Mouse (Mus musculus) layer of hippocampus, adult 9-10 months (tissue): ENCODE measurements around the gene Fndc10.
"Not testable (repeated sequence)": the region's sequence is repeated elsewhere in the genome, so short reads cannot be mapped to it uniquely, and the experiment has no call there.

Experiments used
- DNase-seq: peaks from one replicate; pipeline ENCODE4 v3.0.0; 2022; ENCODE audit warnings: low spot score

Fndc10 gene

DNA sequence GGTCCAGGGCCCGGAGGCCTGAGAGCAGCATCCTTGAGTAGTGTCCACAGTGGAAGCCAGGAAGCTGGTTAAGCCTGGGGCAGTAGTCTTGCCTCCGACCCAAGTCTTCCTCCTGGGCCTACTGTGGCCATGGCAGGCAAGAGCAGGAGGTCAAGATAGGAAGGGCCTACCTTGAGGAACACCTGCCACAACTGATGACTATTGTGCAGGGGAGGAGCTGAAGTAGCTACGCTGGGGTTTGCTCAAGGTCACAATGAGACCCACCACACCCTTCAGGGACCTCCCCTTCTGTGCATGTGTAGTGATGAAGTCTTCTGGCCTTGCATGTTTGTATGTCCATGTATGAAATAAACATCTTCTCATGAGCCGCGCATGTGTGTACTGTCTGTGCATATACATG, 41.6 kb downstream of the Fndc10 start:
- no peak for DNase-seq

DNA sequence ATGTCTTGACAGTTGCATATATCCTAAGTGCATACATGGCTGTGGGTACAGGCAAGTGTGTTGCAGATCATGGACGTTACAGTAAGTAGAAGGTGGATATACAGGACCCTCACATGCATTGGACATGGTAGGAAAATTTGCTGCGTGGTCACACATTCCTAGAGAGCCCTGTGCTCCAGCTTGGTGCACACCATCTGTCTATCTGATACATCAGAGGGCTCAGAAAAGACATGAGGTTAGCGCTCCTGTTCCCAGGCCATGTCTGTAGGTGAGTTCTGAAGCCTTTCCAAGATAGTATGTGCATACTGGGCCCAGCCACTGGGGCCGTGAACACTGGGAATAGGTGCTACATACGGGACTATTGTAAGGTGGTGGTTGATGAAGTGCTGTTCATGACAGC, 42.3 kb downstream of the Fndc10 start:
- DNase-seq = no peak

DNA sequence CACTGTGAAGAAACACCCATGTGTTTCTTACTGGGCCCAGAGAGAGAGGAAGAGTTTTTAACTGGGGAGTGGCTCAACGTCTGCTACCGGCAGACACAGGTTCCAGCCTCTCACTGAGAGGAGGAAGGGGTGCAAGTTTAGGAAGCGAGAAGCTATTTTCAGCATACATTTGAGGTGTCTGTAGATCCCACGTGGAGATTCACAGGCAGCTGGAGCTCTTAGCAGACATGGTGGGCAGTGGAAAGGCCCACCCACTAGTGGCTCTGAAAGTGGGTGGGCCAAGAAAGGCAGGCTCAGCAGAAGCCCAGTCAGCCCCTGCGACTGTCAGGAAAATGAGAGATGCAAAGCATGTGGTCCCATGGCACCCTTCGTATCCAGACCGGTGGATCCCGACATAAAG, 44.1 kb downstream of the Fndc10 start:
- no peak for DNase-seq

DNA sequence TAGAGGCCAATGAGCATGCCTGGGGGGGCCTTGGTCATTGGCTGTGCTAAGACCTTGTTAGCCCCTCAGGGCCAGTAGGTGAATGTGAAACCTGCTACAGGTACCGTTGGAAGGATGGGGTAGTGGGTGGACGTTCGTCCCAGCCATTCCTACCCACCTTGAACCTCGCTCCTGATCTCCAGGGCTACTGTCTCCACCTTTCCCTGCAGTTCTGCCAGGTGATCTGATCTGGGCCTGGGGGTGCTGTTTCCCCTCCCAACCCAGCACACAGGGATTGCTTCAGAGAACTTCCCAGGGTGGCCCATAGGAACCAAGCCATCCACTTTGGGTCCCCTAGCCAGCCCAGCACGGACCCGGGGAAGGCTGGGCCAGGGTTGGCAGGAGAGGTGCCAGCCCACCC, 45.0 kb downstream of the Fndc10 start:
- no peak for DNase-seq

DNA sequence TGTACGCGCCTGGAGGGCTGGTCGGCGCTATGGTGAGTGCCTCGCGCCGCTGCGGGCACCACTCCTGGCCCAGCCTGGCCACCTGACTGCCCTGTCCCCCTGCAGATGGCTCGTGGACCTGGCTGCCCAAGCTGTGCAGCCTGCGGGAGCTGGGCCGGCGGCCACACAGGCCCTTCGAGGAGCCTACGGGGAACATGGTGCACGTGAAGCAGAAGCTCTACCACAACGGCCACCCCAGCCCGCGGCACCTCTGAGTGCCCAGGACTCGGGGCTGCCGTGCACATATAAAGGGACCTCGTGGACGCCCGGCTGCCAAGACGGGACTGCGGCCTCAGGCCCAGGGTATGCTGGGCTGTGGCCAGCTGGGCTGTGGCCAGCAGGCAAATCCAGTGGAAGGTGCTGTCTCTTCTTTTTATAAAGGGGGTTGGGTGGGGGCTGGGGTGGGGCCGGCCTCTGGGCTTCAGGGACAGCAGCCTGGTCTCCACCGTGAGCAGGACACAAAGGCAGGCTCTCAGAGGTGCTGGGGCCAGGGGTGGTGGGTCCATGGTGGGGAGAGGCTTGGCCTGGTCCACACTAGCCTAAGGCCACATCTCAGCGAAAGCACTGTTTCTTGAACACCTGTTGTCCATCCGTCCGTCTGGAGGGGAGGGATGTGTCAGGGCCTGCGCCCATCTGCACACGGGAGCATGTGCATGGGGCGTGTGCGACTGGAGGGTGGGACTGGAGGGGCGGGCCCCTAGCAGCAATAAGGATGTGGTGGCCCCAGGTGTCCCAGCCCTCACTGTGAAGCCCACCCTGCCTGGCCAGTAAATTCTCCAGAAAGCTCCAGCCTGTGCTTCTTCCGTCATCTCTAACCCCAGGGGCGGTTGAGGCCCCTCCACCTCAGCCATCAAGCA, 45.8 kb downstream of the Fndc10 start:
- DNase-seq = no peak

DNA sequence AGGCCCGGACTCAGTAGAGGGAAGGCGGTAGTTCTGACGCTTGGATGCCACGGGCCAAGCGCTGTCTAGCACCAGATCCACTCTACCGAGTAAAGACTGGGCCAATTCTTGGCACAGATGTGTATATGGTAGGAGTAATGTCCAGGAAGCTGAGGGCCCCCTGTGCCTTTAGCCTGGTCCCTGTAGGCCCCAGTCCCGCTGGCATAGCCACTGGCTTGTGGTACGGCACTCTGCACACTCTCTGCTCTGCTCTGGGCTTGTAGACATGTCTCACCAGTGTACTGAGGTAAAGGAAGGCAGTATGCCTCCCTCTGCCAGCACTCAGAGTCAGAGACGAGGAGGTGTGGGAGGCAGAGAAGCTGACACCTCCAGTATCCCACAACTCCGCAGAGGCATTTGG, 46.5 kb downstream of the Fndc10 start:
- DNase-seq = not testable (repeated sequence)

DNA sequence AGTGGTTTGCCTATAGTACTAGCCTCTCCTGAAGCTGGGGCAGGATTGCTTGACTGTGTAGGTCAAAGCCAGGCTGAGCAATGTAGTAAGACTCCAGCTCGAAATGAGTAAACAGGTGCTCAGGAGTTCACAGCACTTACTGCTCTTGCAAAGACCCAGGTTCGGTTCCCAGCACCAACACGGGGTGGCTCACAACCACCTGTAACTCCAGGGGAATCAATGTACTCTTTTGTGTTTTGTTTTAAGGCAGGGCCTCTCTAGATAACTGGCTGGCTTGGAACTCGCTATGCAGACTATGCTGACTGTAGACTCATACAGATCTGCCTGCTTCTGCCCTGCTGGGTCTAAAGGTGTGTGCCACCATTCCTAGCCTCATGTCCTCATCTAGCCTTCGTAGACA, 48.5 kb downstream of the Fndc10 start:
- DNase-seq = no peak

DNA sequence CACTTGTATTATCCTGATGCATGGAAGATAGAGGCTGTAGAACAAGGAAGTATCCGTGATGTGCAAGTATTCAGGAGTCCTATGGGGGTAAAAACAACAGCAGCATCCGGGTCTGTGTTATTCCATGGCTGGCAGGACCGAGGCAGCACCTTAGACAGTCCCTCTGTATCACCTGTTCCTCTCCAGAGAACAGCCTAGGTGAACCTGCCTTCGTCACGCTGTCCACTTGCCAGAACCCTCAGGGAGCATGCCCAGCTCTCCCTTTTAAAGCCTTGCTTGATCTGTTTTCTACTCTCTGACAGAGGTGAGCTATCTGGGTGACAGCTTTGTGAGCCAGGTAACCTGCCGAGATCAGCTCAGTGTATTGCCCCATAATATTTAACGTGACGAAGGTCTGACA, 50.3 kb downstream of the Fndc10 start:
- DNase-seq = no peak

DNA sequence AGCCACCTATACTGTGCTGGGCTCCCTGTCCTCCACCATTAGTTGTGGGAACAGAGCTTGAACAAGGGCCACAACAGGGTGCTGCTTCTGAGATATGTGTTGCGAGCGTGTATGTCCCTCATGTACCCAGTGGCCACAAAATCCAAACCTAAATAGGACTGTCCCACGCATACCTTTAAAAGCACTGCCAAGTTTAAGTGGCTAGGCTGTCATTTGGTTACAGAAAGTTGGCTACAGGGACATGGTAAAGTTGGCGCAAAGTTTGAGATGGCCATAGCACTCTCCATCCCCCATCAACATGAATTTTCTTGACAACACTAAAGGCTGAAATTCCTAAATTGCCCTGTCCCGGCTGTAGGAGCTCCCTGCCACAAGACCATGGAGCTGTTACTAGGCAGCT, 51.0 kb downstream of the Fndc10 start:
- no peak for DNase-seq
